Mouse (Mus musculus) naive thymus-derived CD4-positive, alpha-beta T cell, adult 2 months (primary cell): ENCODE measurements around the gene Git2.

Experiments
- DNase-seq: peaks from one replicate; pipeline ENCODE4 v3.0.0-alpha.2; 2011; ENCODE audit warnings: low read depth

The Git2 gene

DNA sequence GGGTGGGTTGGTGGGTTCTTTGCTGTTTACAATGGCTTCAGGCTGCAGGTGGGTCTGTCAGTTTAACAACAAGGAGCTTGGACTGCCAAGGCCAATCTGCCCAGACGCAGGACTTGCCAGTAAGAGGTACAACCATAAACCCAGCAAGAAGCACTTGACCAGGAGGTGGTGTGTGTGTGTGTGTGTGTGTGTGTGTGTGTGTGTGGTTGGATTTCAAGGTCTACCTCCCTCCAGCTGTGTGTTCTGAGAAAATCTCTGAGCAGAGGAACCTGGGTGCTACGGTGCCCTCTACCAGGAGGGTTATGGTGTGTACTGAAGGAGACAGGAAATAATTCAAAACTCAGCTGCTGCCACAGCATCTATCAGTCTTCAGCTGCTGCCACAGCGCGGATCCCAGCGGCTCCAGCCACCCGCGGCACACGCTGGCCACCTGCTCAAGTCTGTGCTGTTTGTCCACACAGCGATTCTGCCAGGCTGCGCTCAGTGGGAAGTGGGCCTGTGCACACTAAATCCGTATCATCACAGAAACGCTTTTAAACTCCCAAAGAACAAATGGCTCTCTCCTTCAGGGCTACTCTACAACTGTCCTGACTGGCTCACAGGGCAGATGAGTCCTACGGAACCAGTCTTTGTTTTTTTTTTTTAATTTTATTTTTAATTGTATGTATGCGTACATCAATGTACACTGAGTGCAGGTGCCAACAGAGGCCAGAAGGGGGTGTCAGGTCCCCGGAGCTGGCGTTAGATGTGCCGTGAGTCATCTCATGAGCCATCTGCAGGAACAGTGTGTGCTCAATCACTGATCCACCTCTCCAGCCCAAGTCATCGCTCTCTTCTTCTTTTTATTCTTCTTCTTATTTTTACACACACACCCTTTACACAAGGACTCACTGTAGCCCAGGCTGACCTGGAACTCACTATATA is 10.2 kb downstream of the Git2 start:
- DNase-seq, result no peak

DNA sequence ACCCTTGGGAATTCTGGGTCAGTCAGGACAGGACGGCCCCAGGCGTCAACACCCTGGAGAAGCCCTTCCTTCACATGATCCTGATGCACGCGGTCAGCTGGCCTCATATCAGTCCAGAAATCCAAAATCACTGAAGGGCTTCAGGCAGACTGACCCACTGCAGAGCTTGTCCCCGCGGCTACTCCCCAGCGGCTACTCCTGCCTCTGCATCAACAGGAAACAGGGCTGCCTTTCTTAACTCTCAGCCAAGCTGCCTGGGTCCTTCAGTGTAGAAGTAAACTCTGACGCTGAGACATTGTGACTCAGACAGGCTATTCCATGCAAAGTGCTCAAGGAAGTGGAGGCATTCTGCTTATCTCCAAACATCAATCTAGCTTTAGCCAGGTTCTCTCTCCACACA is 13.3 kb downstream of the Git2 start:
- no peak for DNase-seq

DNA sequence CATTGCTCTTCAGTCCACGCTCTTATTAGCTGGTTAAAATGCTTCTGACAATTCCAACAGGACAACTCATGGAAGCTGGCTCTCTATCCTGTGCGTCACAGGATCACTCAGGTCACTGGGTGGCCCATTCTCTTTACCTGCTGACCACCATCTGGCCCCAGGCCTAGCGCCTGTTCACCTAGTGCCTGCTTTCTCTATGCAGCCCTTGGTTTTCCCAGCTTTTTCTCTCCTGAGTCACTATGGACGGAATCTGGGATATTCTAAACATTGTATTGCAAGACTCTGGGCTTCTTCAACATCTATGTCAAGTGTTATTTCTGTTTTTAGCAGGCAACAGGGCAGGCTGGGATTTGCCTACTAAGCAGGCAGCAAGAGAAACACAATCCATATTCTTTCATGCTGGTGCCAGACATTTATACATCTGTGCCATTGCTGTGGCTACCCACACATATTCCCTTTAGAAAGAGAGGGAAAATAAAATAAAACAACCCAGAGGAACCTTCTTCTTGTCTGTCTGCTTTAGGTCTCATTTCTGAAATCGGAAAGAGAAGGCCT is 15.7 kb downstream of the Git2 start:
- no peak for DNase-seq

GRCm38 (mm10) chr5:114753384-114753783 is 21.9 kb downstream of the Git2 start:
- DNase-seq, result no peak

- DNase-seq, result no peak
Measured at GRCm38 (mm10) chr5:114752397-114752796, 22.9 kb downstream of the Git2 start.

DNA sequence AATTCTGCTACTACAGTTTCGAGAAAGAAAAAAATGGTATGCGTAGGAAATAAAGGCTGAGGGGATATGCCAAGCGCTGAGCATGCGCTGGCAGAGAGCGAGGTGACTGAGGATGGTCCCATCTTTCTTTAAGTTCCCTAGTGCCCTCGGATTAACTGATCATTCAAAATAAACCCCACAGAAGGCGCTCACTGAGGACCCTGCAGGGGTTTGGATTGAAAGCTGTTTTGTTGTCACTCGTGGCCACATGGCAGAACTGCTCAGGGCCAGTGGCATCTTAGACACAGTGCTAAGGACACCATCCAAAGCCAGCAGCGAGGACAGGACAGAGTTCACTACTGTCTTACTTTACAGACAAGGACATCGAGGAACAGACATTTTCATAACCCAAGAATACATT is 25.0 kb downstream of the Git2 start:
- DNase-seq, result no peak

DNA sequence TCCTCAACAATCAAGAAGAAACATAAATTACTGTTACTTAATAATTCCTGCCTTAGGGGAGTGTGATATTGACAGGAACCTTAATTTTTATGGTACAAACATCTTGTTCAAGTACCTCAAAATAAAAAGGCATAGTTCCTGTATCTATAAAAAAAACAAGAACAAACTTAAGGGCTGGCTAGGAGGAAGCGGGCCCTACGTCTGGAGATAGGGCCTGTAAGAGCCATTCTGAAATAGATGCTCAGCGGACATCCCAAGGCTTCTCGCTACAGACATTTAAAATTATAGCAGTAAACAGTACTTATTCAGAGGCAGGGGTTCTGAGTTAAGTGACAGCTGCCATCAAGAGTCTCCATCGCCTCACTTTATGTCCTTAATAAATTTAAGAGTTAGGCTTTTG is 27.8 kb downstream of the Git2 start:
- no peak for DNase-seq

GRCm38 (mm10) chr5:114746886-114747285 is 28.4 kb downstream of the Git2 start:
- DNase-seq, result no peak

DNA sequence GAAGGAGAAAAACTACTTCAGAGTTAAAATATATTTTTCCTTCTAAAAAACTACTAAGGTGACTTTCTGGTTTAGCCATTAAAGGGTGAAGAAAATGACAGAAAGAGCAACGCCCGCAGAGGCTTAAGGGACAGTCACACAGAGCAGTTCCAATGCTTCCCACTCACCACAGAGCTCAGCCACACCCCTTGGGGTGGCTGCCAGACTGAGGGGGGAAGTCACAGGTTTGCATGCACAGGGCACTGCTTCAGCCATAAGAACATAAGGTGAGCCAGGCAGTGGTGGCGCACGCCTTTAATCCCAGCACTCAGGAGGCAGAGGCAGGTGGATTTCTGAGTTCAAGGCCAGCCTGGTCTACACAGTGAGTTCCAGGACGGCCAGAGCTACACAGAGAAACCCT is 29.7 kb downstream of the Git2 start:
- no peak for DNase-seq

- no peak for DNase-seq
Measured at GRCm38 (mm10) chr5:114743697-114744090, 31.6 kb downstream of the Git2 start.

DNA sequence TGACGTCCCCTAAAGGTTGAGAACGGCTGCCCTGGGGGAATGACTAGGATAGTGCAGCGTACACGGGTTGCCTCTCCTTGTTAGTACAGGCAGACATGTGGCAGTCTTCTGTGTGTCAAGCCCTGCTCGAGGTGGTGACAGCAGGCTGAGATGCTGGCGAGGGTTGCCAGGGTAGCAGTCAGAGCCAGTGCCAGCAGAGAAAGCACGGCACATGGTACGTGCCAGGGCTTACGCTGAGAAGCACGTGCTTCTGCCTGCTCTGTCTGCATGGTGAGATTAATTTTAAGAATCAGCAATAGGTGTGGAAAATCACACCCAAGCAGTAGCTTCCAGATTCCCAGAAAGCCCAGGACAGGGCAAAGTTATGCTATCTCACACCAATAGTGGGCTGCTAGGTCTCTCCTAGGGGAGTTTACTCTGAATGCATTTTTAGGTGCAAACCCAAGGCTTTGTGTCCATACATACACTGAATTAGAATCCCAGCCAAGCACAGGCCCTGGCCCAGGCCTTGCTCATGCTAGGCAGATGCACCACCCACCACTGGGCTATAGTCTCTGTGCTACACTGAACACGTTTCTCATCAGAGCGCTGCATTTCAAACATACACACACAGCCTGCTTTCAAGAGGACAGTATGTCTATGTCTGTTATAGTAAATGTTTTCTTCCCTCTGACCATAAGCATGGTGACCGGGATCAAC is 32.2 kb downstream of the Git2 start:
- DNase-seq, result no peak

DNA sequence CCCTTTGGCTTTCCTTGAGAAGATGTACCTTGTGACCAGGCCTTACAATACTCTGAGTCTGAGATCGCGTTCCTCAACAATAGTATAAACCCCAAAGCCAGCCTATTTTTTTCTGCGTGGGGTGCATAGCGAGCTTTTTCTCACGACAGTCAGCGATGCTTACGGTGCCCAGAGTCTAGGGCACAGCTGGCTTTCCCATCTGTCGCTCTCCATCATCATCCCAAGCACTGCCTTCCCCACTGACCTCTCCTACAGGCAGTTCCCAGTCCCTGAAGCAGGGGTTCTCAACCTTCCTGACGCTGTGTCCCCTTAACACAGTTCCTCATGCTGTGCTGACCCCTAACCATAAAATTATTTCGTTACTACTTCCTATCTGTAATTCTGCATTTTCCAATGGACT is 32.7 kb downstream of the Git2 start:
- no peak for DNase-seq

- no peak for DNase-seq
Measured at GRCm38 (mm10) chr5:114740595-114740994, 34.7 kb downstream of the Git2 start.

DNA sequence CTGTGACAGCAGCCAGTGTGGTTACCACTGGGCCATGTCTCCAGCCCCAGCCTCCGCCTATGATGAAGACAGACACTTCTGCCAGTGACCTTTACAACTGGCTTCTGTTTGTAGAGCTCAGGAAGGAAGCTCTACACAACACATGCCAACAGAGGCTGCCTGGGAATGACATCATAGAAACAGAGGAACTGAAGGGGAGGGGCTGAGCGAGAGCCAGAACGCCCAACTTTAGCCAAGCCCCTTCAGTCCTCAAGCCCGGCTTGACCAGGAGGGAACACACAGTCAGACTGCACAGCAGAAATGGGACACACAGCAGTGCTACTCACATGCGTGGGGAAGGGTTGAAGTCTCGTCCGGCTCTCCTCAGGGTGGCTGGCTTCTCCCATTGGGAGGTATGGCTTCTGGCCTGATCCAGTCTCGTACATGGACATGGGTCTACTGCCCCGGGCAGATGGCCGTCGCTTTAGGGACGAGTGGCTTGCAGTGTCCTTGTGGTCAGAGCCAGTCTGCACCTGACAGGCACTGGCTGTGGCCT is 36.5 kb downstream of the Git2 start:
- no peak for DNase-seq

DNA sequence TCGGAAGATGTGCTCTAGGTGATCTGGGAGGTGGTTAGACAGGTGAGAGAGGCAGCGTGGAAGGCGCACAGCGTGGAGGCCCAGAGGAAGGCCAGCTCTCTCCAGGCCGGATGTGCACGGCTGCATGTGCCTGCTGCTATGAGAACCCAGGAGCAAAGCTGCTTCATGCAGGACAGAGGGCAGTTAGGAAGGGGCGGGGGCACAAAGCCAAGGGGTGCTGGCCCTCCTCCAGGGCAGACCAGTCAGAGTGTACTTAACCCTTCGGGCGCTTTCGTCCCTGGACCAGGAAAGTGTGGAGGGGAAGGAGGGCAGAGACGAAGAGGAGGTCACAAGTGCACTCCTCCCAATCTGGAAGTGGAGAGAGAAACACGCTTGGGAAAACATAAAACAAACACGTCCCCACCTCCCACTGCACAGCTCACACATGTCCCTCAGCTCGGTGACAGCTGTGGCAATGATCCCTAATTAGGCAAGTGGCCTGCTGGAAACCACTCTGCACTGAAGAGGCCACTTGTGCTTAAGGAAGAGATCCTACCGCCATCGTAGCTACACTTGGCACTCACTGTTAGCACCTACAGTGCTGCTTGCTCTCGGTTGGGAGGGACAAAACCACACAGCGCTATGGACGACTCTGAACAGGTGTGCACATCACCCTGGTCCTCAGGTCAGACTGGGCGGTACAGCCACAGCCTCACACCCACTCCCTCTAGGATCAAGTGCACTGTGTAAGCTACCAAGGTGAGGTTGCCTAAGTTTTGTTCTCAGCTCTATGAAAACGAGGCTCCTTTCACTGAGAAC is 38.0 kb downstream of the Git2 start:
- DNase-seq, result no peak

GRCm38 (mm10) chr5:114733606-114734005 is 41.7 kb downstream of the Git2 start:
- DNase-seq, result no peak

GRCm38 (mm10) chr5:114731969-114732368 is 43.3 kb downstream of the Git2 start:
- DNase-seq, result no peak

DNA sequence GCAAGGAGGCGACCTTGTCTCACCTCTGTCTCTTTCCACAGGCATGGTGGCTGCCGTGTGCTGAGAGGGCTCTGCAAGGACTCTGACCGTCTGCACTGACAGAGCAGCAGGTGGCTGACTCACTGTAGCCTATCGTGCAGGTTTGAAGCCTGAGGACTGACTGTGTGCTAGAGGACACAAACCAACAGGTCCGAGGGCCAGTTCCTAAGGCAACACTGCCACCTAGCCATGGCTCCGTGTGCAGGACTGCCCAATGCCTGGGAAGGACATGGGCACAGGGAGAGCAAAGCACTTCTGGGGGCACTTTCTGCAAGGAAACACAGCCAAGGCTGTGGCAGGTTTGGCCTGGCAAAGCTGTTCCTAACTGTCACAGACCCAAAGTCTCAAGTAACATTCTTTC is 43.8 kb downstream of the Git2 start:
- DNase-seq, result no peak

DNA sequence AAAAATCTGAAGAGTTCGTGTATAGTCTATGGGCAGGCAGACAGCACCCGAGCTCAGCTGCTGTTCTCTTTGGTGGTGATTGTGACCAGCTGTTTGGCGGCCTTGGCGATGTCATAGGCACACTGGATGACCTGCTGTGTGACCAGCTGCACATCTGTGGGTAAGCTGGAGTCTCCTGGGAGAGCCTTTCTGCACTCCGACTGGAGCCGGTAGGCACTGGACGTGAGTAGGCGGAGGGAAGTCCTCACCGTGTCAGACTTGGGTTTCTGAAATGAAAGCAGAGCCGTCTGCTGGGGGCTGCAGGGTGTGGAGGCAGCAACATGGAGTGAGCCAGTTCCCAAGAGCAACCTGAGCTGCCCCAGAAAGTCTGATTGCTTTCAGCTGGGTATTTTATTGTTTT is 45.2 kb downstream of the Git2 start:
- DNase-seq, result no peak

GRCm38 (mm10) chr5:114728160-114728559 is 47.2 kb downstream of the Git2 start:
- DNase-seq, result no peak

GRCm38 (mm10) chr5:114722846-114723245 is 52.5 kb downstream of the Git2 start:
- no peak for DNase-seq

- DNase-seq, result no peak
Measured at GRCm38 (mm10) chr5:114721969-114722368, 53.3 kb downstream of the Git2 start.
